Mouse (Mus musculus) megakaryocyte, embryonic 14.5 days (primary cell): ENCODE results near the gene Olig3. TPM values are rescaled to one million over a fixed set of nuclear protein-coding genes. Genes with fewer than 3 reads are reported as not detected.

ENCODE experiments used
- H3K27me3 ChIP-seq: replicated peaks from 2 replicates; pipeline ENCODE3; 2012; ENCODE audit warnings: inconsistent platforms
- H3K36me3 ChIP-seq: replicated peaks from 2 replicates; pipeline ENCODE3; 2012; ENCODE audit warnings: low read length, inconsistent platforms, mixed read lengths
- H3K4me1 ChIP-seq: 2 replicates; pipeline ENCODE4 v1.6.1; 2012; ENCODE audit warnings: inconsistent platforms
- H3K4me3 ChIP-seq: replicated peaks from 2 replicates; pipeline ENCODE3; 2012; ENCODE audit warnings: moderate library complexity, mild to moderate bottlenecking, inconsistent platforms
- H3K9me3 ChIP-seq: 2 replicates; pipeline ENCODE4 v1.6.1; 2012; ENCODE audit warnings: inconsistent platforms
- FLI1 ChIP-seq: IDR thresholded peaks from 2 replicates; pipeline ENCODE4 v1.6.1; 2012; ENCODE audit warnings: low read length, inconsistent platforms, mixed read lengths
- GATA1 ChIP-seq: IDR thresholded peaks from 3 replicates; pipeline ENCODE4 v1.6.1; 2012; ENCODE audit warnings: mixed read lengths, low read length, inconsistent platforms, borderline replicate concordance
- polyA plus RNA-seq: library from polyadenylated mRNA; stranded (reverse); fragments of >175 nt; gene quantifications from 2 replicates; pipeline ENCODE4 v1.2.3, GENCODE M21; 2012; ENCODE audit warnings: low replicate concordance; ENCODE audit not compliant: insufficient read depth

The Olig3 gene
- polyA plus RNA-seq, 1 experiment: not detected

DNA sequence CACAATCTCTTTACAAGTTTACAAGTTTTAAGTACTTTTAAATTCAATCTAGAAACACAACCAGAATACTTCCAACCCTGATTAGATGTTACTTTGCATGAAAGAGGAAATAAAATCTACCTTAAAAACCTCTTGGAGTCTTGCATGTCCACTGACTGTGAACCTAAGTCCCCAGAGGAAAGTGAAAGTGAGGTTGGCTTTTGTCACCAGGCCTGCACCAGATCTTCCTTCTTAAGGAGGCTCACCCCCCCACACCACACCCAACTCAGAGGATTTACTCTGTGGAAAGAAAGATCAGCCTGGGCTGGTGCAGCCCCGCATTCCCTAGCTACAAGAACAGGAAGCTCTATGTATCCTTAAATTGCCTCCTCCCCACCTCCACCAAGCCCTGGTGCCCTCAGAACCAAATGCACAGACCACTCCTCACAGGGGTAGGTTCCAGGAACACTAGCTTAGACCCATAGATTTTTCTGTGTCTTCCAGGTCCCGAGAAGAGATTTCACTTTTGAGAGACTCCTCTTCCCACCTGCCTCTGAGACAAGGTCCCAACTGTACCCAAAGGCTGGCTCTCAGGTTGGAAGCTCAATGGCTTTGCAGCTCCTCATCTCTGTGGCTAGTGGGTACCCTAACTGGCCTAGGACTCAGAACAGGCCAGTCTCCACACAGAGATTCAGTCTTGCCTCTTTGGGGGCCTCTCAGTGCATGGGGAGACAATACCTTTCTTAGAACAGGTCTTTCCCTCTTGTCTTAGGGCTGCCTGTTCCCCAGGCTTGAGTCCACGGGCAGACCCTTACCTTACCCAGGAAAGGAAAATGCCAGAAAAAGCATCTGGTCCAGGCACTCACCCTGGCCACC, 4.3 kb downstream of the Olig3 start:
- Histone ChIP-seq H3K4me3 (peak overlapping the region; percentile 46), H3K9me3 (0 out of 2 replicates have a peak, but pooled peaks cover 7% of the 10 kb centered on the region), H3K27me3 (peaks cover 86% of the 10 kb centered on the region), H3K36me3 (no peaks in the 10 kb centered on the region), H3K4me1 (peaks cover 43% of the 10 kb centered on the region)
- TF ChIP-seq FLI1 (no peak), GATA1 (no peak)

DNA sequence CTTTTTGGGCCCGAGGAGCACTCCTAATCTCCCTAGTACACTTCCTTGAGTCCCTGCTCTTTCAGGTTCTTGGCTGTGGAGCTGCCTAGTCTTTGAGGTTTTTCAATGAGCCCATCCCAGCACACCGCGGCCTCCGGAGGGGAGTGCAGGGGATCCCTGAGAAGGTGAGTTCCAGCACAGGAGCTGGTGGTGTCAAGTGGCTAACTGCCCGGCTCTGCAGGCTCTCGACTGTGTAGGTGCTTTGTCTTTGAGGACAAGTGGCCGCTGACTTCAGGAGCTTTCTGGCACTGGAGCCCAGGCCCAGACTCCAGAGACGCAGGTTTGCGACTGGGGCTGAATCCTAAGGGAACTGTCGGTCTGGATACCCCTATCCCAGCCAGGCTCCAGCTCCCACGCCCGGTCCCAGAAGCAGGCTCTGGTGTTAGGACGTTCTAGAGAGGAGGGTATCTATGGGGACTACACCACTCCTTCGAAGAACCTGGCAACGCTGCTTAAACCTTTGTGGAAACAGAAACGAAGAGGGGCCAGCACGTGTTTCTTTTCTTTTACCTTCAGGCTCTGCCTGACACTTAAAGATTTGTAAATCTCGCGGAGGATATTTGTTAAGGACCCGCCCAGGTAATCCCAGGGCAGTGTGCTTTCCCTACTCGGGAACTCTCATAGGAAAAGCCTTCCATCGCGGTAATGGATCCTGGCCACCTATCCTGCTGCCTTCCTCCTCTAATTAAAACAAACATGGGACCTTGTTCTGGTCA, 5.4 kb downstream of the Olig3 start:
- no peak overlapping the region for H3K4me3 ChIP-seq
- H3K4me1 ChIP-seq: peaks cover 33% of the 10 kb centered on the region
- H3K9me3 ChIP-seq: 0 out of 2 replicates have a peak, but pooled peaks cover 7% of the 10 kb centered on the region
- no peaks in the 10 kb centered on the region for H3K36me3 ChIP-seq
- peaks cover 81% of the 10 kb centered on the region for H3K27me3 ChIP-seq
- no peak for TF ChIP-seq GATA1
- no peak for TF ChIP-seq FLI1

DNA sequence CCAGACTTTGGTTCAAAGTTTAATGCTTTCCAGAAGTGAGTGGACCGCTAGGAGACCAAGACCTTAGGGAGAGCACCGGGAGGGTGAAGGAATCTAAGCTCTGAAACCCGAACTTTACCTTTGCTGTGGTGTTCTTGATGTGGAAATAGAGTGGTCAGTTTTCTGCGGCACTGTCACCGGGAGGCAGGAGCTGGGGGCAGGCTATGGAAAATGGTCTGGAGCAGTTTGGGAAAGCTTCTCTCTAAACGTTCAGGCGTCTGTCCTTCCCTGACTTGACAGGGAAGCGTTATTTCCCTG, 5.9 kb downstream of the Olig3 start:
- TF ChIP-seq FLI1 (no peak), GATA1 (no peak)
- 0 out of 2 replicates have a peak, but pooled peaks cover 2% of the 10 kb centered on the region for H3K9me3 ChIP-seq
- peaks cover 27% of the 10 kb centered on the region for H3K4me1 ChIP-seq
- H3K36me3 ChIP-seq: no peaks in the 10 kb centered on the region
- H3K4me3 ChIP-seq: no peak overlapping the region
- H3K27me3 ChIP-seq: peaks cover 81% of the 10 kb centered on the region

DNA sequence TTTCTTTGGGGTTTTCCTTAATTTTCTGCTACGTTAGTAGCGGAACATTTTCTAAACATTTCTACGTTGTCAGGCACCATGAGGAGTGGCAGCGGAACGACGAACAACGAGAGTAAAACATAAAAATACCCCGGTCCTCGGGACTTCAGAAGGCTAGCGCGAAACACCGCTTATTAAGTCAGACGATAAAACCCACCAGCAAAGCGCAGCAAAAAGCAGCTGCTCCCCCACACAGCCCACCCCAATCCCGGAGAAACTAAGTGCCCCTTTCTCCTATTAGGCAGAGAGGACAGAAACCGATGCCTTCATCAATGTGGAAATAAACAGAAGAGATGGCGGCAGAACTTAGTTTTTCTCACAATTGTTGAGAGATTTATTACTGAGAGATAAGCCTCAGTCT, 6.5 kb downstream of the Olig3 start:
- Histone ChIP-seq H3K36me3 (no peaks in the 10 kb centered on the region), H3K9me3 (no peaks in the 10 kb centered on the region), H3K4me1 (peaks cover 24% of the 10 kb centered on the region), H3K4me3 (peak overlapping the region; percentile 57), H3K27me3 (peaks cover 75% of the 10 kb centered on the region)
- TF ChIP-seq FLI1 (no peak), GATA1 (no peak)

DNA sequence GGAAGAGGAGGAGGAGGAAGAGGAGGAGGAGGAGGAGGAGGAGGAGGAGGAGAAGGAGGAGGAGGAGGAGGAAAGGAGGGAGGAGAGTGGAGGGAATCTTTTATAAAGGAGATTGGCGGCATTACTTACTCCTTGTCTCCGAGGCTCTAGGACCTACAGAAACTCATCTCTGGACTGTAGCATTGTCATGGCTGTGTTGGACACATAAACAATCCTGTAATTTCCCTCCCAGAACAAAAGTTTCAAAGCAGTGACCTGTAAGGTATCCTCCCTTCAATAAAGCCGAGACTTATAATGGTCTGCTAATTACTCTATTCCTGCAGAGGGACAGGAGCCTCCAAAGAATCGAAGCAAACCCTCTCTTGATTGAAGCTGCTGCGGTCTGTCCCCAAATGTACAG, 7.0 kb downstream of the Olig3 start:
- H3K27me3 ChIP-seq: peaks cover 73% of the 10 kb centered on the region
- peaks cover 24% of the 10 kb centered on the region for H3K4me1 ChIP-seq
- H3K36me3 ChIP-seq: no peaks in the 10 kb centered on the region
- H3K4me3 ChIP-seq: no peak overlapping the region
- H3K9me3 ChIP-seq: no peaks in the 10 kb centered on the region
- TF ChIP-seq GATA1 (no peak), FLI1 (no peak)

DNA sequence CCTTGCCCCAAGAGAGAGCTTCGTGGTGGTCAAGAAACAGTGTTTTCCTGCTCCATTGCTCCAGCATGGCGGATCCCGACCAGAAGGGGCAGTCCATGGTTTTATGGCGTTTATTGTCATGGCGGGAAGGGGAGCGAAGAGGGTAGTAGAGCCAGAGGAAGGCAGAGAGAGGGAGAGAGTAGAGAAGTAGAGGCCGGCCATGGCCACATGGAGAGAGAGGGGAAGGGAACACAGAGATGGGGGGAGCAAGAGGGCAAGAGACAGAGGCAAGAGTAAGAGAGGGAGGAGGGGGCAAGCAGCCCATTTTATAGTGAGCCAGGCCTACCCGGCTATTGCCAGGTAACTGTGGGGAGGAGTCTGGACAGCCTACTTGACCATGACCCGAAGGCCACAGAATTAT, 12.8 kb downstream of the Olig3 start:
- H3K4me3 ChIP-seq: no peak overlapping the region
- 0 out of 2 replicates have a peak, but pooled peaks cover 3% of the 10 kb centered on the region for H3K4me1 ChIP-seq
- H3K27me3 ChIP-seq: peaks cover 33% of the 10 kb centered on the region
- no peaks in the 10 kb centered on the region for H3K9me3 ChIP-seq
- TF ChIP-seq FLI1: no peak
- no peak for TF ChIP-seq GATA1
- no peaks in the 10 kb centered on the region for H3K36me3 ChIP-seq

DNA sequence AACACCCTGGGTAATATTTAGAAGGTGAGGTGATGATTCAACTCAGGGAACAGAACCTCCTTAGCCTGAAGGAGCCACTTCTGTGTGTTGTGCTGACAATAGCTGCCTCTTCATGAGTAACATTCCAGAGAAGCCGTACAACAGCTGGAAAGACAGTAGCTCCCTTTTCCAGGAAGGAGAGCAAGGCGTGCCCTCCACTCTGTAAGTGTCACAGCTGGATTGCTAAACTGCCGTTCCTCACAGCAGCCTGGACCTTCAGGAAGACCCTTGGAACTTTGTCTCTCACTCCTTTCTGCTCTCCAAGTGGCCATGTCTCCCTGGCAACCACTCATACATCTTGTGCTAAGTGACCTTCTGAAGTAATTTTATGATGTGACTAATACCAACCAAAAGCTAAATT, 13.8 kb downstream of the Olig3 start:
- no peak for TF ChIP-seq FLI1
- TF ChIP-seq GATA1: no peak
- no peaks in the 10 kb centered on the region for H3K9me3 ChIP-seq
- H3K27me3 ChIP-seq: peaks cover 33% of the 10 kb centered on the region
- H3K4me1 ChIP-seq: no peaks in the 10 kb centered on the region
- no peaks in the 10 kb centered on the region for H3K36me3 ChIP-seq
- H3K4me3 ChIP-seq: no peak overlapping the region

DNA sequence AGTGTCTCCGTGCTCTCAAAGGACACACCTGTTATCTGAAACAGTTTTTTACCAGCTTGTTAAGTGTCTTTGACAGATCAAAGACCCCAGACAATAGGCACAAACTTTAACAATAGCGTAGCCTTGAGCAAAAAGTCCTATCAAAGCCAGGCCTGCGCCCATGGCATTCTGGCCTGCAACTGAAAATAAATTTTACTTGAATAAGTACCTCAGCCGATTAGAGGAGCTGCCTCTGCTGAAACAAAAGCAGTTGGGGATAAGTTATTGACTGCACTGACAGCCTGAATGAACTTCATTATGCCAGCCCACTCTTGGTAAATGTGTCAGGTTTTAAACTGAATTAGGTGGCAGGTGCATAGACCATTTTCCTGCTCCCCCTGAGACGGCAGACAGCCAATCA, 15.9 kb downstream of the Olig3 start:
- TF ChIP-seq FLI1 (no peak), GATA1 (no peak)

DNA sequence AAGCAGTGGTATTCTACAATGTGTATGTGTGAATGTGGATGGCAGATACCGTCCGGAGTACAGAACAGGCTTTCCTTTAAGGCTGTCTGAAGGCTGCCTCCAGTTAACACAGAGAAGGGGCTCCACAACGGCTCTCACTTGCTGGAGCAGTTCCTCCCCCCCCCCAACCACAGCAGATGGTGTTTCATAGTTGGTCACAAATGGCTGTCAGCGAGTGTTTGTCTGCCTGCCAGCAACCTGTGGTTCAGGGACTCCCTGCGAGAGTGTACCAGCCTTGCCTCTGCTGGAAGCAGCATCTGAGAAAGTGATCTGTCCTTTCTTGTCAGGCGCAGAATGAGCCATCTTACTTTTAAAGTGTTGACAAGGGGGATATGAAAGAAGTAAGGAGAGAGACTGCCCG, 17.5 kb downstream of the Olig3 start:
- TF ChIP-seq GATA1 (no peak), FLI1 (no peak)
- no peak overlapping the region for H3K4me3 ChIP-seq
- H3K9me3 ChIP-seq: no peaks in the 10 kb centered on the region
- peaks cover 17% of the 10 kb centered on the region for H3K27me3 ChIP-seq
- no peaks in the 10 kb centered on the region for H3K36me3 ChIP-seq
- H3K4me1 ChIP-seq: no peaks in the 10 kb centered on the region

More for the DNA sequence above, 15.9 kb downstream of the Olig3 start:
- Histone ChIP-seq H3K4me3 (no peak overlapping the region), H3K36me3 (no peaks in the 10 kb centered on the region), H3K27me3 (peaks cover 20% of the 10 kb centered on the region), H3K4me1 (no peaks in the 10 kb centered on the region), H3K9me3 (no peaks in the 10 kb centered on the region)

DNA sequence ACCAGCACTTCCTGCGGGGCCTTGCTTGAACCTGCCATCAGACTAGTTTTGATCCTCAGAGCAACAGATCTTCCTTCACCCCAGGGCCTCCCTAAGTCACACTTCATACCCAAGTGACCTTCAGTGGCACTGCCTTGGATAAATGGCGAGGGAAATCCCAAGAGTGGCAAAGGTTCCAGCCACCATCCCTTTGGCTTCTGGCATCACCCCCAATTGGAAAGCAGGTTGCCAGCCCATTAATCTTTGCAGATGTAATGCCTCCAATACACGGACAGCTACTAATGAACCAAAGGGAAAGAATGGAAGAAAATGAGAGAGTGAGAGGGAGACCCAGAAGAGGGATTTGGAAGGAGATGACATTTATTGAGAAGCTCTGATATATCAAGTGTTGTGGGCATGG, 18.0 kb downstream of the Olig3 start:
- H3K9me3 ChIP-seq: peaks cover 5% of the 10 kb centered on the region
- H3K4me1 ChIP-seq: no peaks in the 10 kb centered on the region
- TF ChIP-seq GATA1: no peak
- no peak for TF ChIP-seq FLI1
- no peaks in the 10 kb centered on the region for H3K36me3 ChIP-seq
- H3K4me3 ChIP-seq: no peak overlapping the region
- peaks cover 19% of the 10 kb centered on the region for H3K27me3 ChIP-seq
